Mouse (Mus musculus) left cerebral cortex, postnatal 36 days (tissue): ENCODE measurements at regions not wholly inside any gene's neighbourhood (a gene's known extent, or its start where the extent isn't known, plus 50 kb on each side); places are given as distances from the start of the nearest gene placed in this dataset.

Source experiments
- DNase-seq, 2 experiments: peaks; one replicate each; pipeline ENCODE4 v3.0.0; 2021 to 2022; ENCODE audit warnings: low spot score in 2 of 2, mixed read lengths in 1 of 2
- intact Hi-C: fragments of 180-260 bp; cut with DNase I; formaldehyde crosslinking; loops from one replicate; pipeline ENCODE4 v1.15.1; 2025

DNA sequence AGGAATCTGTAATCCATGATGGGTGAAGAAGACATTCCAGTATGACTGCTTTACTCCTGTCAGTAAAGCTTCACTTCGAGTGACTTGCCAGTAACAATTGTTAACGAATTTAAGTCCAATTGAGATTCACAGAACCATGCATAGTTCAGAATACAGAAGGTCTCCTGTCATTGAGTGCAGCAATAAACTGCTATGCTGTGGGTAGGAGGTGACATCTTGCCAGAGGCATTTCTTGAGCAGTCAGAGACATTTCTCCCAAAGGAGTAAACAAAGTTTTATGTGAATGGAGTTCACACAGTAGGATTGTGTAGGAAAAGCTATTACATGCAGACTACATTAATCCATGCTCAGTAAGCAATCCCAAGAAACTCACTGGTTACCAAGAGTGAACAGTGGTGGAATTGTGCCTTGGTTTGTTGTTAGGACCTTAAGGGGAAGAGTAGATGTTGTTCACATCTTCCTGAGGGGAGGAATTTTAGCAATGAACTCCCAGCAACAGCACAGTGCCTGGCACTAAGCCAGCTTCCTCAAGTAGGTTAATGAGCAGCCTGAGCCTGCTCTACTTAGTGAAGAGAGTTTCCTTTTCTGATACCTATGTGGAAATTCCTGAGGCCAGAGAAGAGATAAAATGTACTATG is 149.1 kb upstream of the Syndig1 start:
- intact Hi-C loops: no loop called here
- DNase-seq: no peak

DNA sequence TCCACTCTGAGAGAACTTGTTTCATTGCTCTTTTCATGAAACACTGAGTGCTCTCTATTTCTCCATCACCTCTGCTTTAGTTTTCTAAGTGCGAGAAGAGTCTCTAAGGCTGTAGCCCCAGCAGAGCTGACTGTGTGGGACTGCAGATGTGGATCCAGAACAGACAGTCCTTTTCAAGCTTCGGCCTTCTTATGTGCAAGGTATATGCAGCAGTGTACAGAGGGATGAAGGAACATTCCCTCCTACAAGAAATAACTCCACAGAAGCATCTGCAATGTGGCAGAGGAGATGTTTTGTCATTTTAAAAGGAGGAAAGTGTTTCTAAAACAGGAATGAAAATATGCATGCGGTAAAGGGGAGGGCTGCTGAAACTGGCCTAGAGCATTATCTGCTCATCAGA is 106.7 kb upstream of the Syndig1 start:
- intact Hi-C loops: no loop called here
- DNase-seq: no peak

DNA sequence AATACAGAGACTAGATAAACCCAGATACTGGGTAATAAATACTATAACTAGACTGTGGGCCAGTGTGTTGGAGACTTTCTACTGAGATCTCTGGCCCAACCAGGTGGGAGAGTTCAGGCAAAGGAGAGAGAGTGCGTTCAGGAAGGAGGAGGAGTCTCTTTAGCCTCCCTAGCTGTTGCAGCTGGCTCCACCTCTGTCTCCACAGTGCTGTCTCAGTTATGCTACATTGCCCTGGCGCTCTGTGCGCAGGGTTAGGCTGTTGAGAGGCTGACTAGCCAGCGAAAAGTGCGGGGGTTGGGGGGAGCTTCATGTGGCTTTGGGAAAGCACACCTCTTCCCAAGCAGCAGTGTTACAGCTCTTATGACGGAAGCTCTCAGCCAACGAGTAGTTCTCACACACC is 104.7 kb upstream of the Syndig1 start:
- no peak for DNase-seq
- intact Hi-C loops: no loop called here

GRCm38 (mm10) chr2:149725932-149726331 is 103.1 kb upstream of the Syndig1 start:
- no peak for DNase-seq
- intact Hi-C loops: no loop called here

- intact Hi-C loops: no loop called here
- DNase-seq: no peak
Observed at GRCm38 (mm10) chr2:149737837-149738236, 91.2 kb upstream of the Syndig1 start.

- no peak for DNase-seq
- intact Hi-C loops: no loop called here
Observed at GRCm38 (mm10) chr2:149739886-149740285, 89.1 kb upstream of the Syndig1 start.

DNA sequence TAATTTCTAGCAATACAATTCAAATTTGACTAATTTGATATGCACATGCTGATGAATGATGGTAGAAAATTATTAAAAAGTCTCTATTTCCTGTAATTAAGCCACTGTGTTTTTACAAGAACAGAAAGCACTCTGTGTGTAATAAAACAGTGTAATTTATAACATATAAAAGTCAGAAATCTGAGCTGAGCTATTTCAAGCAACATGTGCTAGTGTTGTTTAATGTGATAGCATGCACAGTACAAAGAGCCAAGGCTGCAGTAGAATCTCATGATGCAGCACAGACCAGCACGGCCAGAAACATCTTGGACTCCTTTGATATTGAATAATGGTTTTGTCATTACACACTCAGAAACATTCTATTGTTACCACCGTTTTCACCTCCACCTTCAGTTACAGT is 86.3 kb upstream of the Syndig1 start:
- no peak for DNase-seq
- intact Hi-C loops: no loop called here

GRCm38 (mm10) chr2:149748240-149748822 is 80.7 kb upstream of the Syndig1 start:
- DNase-seq: no peak
- intact Hi-C loops: no loop called here

- DNase-seq: no peak
- intact Hi-C loops: no loop called here
Observed at GRCm38 (mm10) chr2:149759151-149759550, 69.9 kb upstream of the Syndig1 start.

- intact Hi-C loops: no loop called here
Observed at GRCm38 (mm10) chr2:149763864-149764263, 65.1 kb upstream of the Syndig1 start.

DNA sequence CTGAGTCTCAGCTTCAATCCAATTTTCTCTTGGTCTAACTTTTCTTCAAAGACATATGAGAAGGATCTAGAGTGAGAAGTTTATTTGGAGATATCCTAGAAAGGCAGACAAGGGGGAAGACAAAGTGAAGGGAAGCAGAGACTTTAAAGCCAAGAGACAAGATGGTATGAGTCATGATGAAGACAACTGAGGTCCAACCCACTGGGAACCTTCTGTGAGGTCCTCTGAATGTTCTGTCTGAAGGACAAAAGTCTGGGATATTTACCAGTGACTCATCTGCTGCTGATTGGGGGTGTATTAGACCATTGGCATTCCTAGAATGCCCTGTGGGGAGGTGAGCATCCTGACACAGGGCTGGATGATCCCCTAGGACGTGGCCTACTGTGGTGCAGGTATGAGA is 61.0 kb upstream of the Syndig1 start:
- DNase-seq: peak in 1 of 2 experiments; percentile 10
- intact Hi-C loops: loop anchor here (1.0 to 5.0 kb wide), 3 partner anchors 64 to 226 kb away; partner anchors contain the start of gene C530025M09Rik

More at GRCm38 (mm10) chr2:149763864-149764263, 65.1 kb upstream of the Syndig1 start:
- DNase-seq: no peak

DNA sequence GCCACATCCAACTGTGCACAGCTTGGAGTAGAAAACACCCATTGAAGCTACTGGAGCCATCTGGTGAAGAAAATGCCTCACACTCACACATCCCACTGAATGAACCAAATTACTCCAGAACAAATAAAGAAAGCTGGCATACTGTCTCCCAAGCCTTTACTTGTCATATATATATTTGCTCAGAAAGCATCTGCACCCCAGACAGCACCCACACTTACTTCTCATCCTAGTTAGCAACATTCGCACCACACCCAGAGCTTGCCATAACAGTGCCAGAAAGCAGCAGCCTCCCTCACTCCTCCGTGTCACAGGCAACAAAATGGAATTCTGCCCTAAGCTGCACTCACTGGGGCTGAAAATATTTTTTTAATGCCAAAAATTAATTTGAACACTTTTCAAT is 60.5 kb upstream of the Syndig1 start:
- peak; percentile 72 to 73 for DNase-seq
- intact Hi-C loops: loop anchor here (1.0 to 5.0 kb wide), 3 partner anchors 64 to 226 kb away; partner anchors contain the start of gene C530025M09Rik

DNA sequence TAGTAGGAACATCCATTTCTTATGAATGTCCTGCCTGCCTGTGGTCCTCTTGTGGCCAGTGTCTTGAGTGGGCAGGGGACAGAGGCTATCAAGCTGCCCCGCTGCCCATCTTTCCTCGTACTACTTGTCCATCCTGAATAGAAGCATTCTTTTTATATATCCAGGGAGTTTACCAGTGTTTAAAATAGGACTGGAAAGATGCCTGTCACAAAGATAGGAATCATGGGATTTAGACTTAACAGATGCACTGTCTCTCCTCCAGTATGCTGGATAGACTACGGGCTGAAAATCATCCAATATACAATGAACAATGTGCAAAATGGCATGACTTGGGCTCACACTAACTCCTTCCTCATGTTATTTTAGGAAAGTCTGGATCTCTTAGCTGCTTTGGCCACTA is 51.7 kb upstream of the Syndig1 start:
- DNase-seq: no peak
- intact Hi-C loops: no loop called here
